Mouse (Mus musculus): ENCODE results near the gene Rpl3.

GRCm38 (mm10) chr15:80098809-80099208 is 7.1 kb upstream of the Rpl3 start:
- TF ChIP-seq GATA1 (IDR thresholded peaks at IDR 0.05; ENCODE audit: borderline replicate concordance, low read length) (no peak), FLI1 (IDR thresholded peaks at IDR 0.05; ENCODE audit: low read length) (no peak)

All from megakaryocyte, embryonic 14.5 days (primary cell).